Mouse (Mus musculus) neural tube, embryonic 13.5 days (tissue): ENCODE measurements at regions not wholly inside any gene's neighbourhood (a gene's known extent, or its start where the extent isn't known, plus 50 kb on each side); places are given as distances from the start of the nearest gene placed in this dataset.

Experiments used
- ATAC-seq: fragments of 200-750 bp; cut with Nextera tagmentation; 2 replicates; pipeline ENCODE4 v1.8.0; 2017; ENCODE audit warnings: low read depth, mild to moderate bottlenecking, moderate TSS enrichment, moderate library complexity
- H3K27ac ChIP-seq: fragments of 300-500 bp; sonication (generic); replicated peaks from 2 replicates; pipeline ENCODE4 v1.5.1; 2015; ENCODE audit warnings: moderate library complexity, mild to moderate bottlenecking, inconsistent platforms
- H3K27me3 ChIP-seq: fragments of 300-500 bp; sonication (generic); 2 replicates; pipeline ENCODE4 v1.6.1; 2015; ENCODE audit warnings: mild to moderate bottlenecking, inconsistent platforms
- H3K36me3 ChIP-seq: fragments of 300-500 bp; sonication (generic); 2 replicates; pipeline ENCODE4 v1.6.1; 2015; ENCODE audit warnings: mild to moderate bottlenecking, inconsistent platforms
- H3K4me1 ChIP-seq: fragments of 300-500 bp; sonication (generic); replicated peaks from 2 replicates; pipeline ENCODE4 v1.6.1; 2015; ENCODE audit warnings: inconsistent platforms
- H3K4me2 ChIP-seq: fragments of 300-500 bp; sonication (generic); 2 replicates; pipeline ENCODE4 v1.6.1; 2015; ENCODE audit warnings: inconsistent platforms, mild to moderate bottlenecking, moderate library complexity
- H3K4me3 ChIP-seq: fragments of 300-500 bp; sonication (generic); 2 replicates; pipeline ENCODE4 v1.5.1; 2015; ENCODE audit warnings: mild to moderate bottlenecking, inconsistent platforms
- H3K9ac ChIP-seq: fragments of 300-500 bp; sonication (generic); 2 replicates; pipeline ENCODE4 v1.6.1; 2015; ENCODE audit warnings: moderate library complexity, mild to moderate bottlenecking, inconsistent platforms
- H3K9me3 ChIP-seq: fragments of 300-500 bp; sonication (generic); 2 replicates; pipeline ENCODE4 v1.6.1; 2016; ENCODE audit warnings: inconsistent platforms
- WGBS: fragments of 180-500 bp; shearing (Covaris S2); methylation state at CpG from one replicate; pipeline ENCODE4 v1.1.7; 2015; 5-methylcytosine and 5-hydroxymethylcytosine counted together

DNA sequence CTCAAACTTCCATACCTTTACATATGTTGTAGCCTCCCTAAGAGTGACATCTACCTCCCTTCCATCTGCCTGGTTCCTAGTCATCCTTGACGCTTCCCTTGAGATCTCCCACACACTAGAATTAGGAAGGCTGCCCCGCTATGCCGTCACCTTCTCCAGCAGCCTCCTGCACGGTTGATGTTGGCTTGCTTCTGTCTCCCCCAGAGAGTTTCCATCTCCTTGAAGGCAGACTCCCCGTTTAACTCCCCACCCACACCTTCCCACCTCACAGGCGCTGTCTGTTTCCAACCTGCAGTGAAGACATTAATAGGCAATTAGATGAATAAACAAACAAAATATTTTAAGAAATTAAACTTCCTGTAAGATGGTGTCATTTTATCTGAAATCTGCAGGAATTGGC lies 65.2 kb upstream of the Lmo4 start:
- Histone ChIP-seq H3K27ac (no peak overlapping the region), H3K4me2 (no peak overlapping the region), H3K4me3 (no peak overlapping the region), H3K9ac (no peak overlapping the region), H3K27me3 (no peaks in the 10 kb centered on the region), H3K4me1 (no peaks in the 10 kb centered on the region), H3K9me3 (no peaks in the 10 kb centered on the region), H3K36me3 (no peaks in the 10 kb centered on the region)
- no peak for ATAC-seq
- WGBS = 84% methylated on average over 6 of the region's 6 CpGs

DNA sequence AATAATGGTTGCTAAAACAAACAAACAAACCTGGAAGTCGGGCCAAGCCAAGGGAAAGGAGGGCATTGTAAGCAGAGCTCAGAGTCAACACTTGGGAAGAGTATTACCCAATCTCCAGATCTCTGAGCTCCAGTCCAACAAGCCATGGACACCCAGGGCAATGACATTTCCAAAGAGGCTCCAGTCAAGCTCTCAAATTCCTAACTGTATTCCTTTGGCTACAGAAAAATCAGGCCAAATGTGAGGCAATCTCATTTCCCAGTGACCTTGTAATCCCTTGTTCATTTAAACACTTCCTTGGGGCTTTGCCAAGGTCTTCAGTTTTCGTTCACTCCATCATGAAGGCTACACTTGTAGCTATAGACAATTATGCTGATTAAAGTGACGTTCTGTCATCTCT lies 59.5 kb upstream of the Lmo4 start:
- 76% methylated on average over 3 of the region's 3 CpGs for WGBS

DNA sequence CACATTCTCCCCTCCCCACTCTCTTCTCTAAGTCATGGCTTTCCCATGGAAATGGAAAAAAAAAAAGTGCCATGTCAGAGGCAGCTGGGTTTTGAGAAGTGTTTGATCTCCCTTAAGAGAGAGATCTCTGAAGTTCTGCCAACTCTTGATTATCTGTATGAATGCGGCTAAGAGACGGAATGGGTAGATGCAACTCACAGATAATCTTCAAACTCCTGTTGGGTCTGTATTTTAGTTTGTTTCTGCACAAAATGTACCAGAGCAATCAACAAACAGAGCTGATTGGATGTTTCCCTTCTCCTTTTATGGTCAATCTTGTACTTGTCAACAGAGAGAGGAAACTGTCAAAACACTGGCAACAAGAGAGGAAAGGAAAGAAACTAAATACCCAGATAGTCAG lies 55.9 kb upstream of the Lmo4 start:
- no peak overlapping the region for H3K9ac ChIP-seq
- no peaks in the 10 kb centered on the region for H3K27me3 ChIP-seq
- 99% methylated on average over 2 of the region's 2 CpGs for WGBS
- peaks cover 24% of the 10 kb centered on the region for H3K4me1 ChIP-seq
- no peak overlapping the region for H3K27ac ChIP-seq
- ATAC-seq = no peak
- H3K9me3 ChIP-seq = no peaks in the 10 kb centered on the region
- H3K4me3 ChIP-seq = no peak overlapping the region
- H3K4me2 ChIP-seq = no peak overlapping the region
- no peaks in the 10 kb centered on the region for H3K36me3 ChIP-seq

More for the DNA sequence above, 59.5 kb upstream of the Lmo4 start:
- Histone ChIP-seq H3K27ac (no peak overlapping the region), H3K4me1 (peaks cover 9% of the 10 kb centered on the region), H3K27me3 (no peaks in the 10 kb centered on the region), H3K9me3 (no peaks in the 10 kb centered on the region), H3K4me3 (no peak overlapping the region), H3K4me2 (no peak overlapping the region), H3K9ac (no peak overlapping the region), H3K36me3 (no peaks in the 10 kb centered on the region)
- no peak for ATAC-seq

DNA sequence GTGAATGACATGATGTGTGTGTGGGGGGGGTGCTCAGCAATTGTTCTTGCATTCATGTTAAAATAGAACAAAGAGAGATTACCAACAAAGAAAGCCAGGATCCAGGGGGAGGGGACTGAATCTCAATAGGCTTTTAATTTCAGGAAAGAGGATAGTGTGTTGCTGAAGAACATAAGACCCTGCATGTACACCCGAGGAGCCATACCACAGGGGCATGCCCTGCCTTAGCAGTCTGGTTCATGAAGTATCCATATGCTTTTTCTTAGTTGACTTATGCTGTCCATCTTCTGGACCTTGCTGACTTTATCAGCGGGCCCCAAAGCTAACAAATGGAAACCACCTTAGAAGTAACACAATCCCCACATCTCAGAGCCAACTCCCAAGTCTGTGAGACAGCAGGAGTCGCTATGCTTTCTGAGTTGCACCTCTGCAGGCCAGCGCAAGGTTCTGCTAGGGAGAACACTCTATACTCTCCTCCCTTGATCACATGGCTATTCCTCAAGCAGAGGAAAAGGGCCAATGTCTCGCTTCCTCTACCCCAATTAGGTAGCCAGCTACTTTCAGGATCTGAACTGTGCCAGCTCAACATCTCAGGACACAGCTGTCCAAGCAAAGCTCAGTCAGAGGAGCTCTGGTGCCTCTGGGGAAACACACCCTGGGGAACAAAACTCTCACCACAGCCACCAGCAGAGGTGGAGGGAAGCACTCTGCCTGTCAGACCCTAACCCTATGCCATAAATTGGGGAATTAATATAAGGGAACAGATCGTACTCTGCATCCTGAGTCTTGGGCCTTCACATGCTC lies 52.9 kb upstream of the Lmo4 start:
- H3K9me3 ChIP-seq = no peaks in the 10 kb centered on the region
- no peaks in the 10 kb centered on the region for H3K36me3 ChIP-seq
- no peaks in the 10 kb centered on the region for H3K27me3 ChIP-seq
- no peak overlapping the region for H3K4me3 ChIP-seq
- no peak overlapping the region for H3K27ac ChIP-seq
- H3K9ac ChIP-seq = no peak overlapping the region
- peaks cover 24% of the 10 kb centered on the region for H3K4me1 ChIP-seq
- peak; percentile 47; the same call in 1 of the 2 replicates for ATAC-seq
- WGBS = 70% methylated on average over 6 of the region's 6 CpGs
- H3K4me2 ChIP-seq = no peak overlapping the region

DNA sequence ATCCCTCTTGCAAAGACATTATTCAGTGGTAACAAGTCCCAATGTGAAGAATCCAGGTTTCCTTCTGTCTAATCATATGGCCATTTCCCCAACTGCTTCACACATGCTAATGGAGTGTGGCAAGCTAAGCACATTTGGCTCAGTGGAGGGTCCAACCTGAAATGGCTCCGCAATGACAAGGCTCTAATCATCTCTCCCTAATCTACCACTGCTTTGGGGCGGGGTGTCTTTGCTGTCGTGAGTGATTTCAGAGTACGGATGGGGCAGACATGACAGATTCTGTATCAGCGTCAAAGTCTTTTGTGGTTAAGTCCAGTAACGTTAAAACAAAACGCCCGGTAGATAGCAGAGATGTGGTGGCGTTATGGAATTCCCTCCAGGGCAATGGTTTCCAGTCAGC lies 52.2 kb upstream of the Lmo4 start:
- Histone ChIP-seq H3K9ac (no peak overlapping the region), H3K9me3 (no peaks in the 10 kb centered on the region), H3K27ac (no peak overlapping the region), H3K27me3 (no peaks in the 10 kb centered on the region), H3K4me2 (no peak overlapping the region), H3K4me1 (peaks cover 24% of the 10 kb centered on the region), H3K4me3 (no peak overlapping the region), H3K36me3 (no peaks in the 10 kb centered on the region)
- WGBS = 78% methylated on average over 9 of the region's 9 CpGs
- no peak for ATAC-seq

DNA sequence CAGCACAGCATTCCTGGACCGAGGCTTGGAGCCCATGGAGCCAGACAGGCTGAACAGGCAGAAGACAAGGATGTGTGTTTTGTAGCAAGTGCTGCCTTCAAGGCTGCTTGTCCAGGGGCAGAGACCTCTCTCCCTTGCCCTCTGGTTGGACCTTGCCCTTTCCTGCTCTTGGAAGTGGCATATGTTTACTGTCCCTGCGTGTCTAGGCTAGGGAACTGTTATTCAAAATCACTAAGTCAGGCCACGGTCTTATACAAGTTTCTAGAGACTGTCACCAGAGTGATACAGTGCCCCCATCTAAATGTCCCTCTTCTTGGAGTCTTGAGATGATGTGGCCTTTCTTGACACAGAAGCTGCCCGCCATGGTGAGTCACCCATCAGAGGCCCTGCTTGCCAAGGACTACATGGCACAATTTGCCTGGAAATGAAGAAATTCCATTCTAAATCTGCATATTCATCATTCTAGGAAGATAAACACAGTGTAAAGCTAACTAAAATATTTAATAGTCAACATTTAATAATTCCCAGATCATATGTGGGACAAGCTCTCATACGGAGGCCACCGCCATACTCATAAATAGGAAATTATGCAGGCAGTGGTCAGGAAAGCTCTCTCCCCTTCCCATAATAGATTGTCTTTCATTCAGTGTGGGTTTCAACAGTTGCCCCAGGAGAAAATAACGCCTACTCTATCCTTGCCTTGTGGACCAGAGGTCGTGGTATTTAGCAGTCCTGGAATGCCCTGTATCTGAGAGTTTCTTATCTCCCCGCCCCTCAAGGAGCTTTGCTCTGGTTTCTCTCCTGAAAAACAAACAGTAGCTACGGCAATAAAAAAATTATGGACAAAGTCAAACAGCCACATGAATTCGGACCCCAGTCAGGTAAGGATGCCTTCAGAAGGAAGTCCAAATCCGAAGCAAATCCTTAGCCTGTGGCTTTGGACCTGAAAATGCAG lies 50.9 kb upstream of the Lmo4 start:
- Histone ChIP-seq H3K4me2 (no peak overlapping the region), H3K4me3 (no peak overlapping the region), H3K9ac (no peak overlapping the region), H3K27ac (no peak overlapping the region), H3K27me3 (no peaks in the 10 kb centered on the region), H3K9me3 (no peaks in the 10 kb centered on the region), H3K4me1 (peaks cover 24% of the 10 kb centered on the region), H3K36me3 (no peaks in the 10 kb centered on the region)
- 82% methylated on average over 12 of the region's 12 CpGs for WGBS
- no peak for ATAC-seq
